Mouse (Mus musculus) heart, embryonic 15.5 days (tissue): ENCODE measurements at regions not wholly inside any gene's neighbourhood (a gene's known extent, or its start where the extent isn't known, plus 50 kb on each side); places are given as distances from the start of the nearest gene placed in this dataset.

ENCODE experiments used
- ATAC-seq: fragments of 200-750 bp; cut with Nextera tagmentation; replicated peaks from 2 replicates; pipeline ENCODE4 v1.8.0; 2017; ENCODE audit warnings: low read depth, moderate TSS enrichment; ENCODE audit not compliant: insufficient number of reproducible peaks, insufficient read depth, low FRiP score
- H3K27ac ChIP-seq: fragments of 300-500 bp; sonication (generic); 2 replicates; pipeline ENCODE4 v1.5.1; 2015; ENCODE audit warnings: mild to moderate bottlenecking, inconsistent platforms
- H3K27me3 ChIP-seq: fragments of 300-500 bp; sonication (generic); 2 replicates; pipeline ENCODE4 v1.6.1; 2015; ENCODE audit warnings: inconsistent platforms
- H3K36me3 ChIP-seq: fragments of 300-500 bp; sonication (generic); 2 replicates; pipeline ENCODE4 v1.6.1; 2015; ENCODE audit warnings: mild to moderate bottlenecking, inconsistent platforms
- H3K4me1 ChIP-seq: fragments of 300-500 bp; sonication (generic); replicated peaks from 2 replicates; pipeline ENCODE4 v1.6.1; 2015; ENCODE audit warnings: inconsistent platforms
- H3K4me2 ChIP-seq: fragments of 300-500 bp; sonication (generic); 2 replicates; pipeline ENCODE4 v1.6.1; 2015; ENCODE audit warnings: inconsistent platforms, mild to moderate bottlenecking, moderate library complexity
- H3K4me3 ChIP-seq: fragments of 300-500 bp; sonication (generic); 2 replicates; pipeline ENCODE4 v1.5.1; 2015; ENCODE audit warnings: mild to moderate bottlenecking, inconsistent platforms
- H3K9ac ChIP-seq: fragments of 300-500 bp; sonication (generic); 2 replicates; pipeline ENCODE4 v1.6.1; 2015; ENCODE audit warnings: mild to moderate bottlenecking, inconsistent platforms
- H3K9me3 ChIP-seq: fragments of 300-500 bp; sonication (generic); replicated peaks from 2 replicates; pipeline ENCODE4 v1.6.1; 2016; ENCODE audit warnings: inconsistent platforms
- WGBS: fragments of 180-500 bp; shearing (Covaris S2); methylation state at CpG from one replicate; pipeline ENCODE4 v1.1.7; 2015; ENCODE audit warnings: mixed read lengths; 5-methylcytosine and 5-hydroxymethylcytosine counted together

DNA sequence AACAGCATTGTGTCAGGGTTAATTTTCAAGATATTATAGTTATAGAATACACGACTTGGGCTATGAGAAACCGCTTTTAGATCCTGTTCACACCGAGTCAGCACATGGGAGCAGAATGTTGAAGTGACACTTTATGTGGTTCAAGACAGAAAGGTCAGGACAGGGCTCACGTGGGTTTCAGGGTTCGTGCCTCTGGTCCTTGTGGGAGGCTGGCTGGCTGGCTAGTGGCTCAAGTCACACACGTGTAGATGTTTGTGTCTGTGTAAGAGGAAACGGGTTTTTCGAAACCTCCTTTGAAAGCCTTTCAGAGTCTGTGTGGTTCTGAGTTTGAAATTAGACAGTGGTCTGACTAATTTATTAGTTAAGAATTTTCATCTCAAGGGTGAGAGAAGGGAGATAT lies 255.3 kb downstream of the Foxa2 start:
- no peak overlapping the region for H3K4me2 ChIP-seq
- ATAC-seq = no peak
- no peaks in the 10 kb centered on the region for H3K4me1 ChIP-seq
- no peaks in the 10 kb centered on the region for H3K36me3 ChIP-seq
- 73% methylated on average over 8 of the region's 8 CpGs for WGBS
- H3K9me3 ChIP-seq = no peaks in the 10 kb centered on the region
- no peak overlapping the region for H3K27ac ChIP-seq
- no peak overlapping the region for H3K4me3 ChIP-seq
- peaks cover 14% of the 10 kb centered on the region; the same call in 1 of the 2 replicates for H3K27me3 ChIP-seq
- no peak overlapping the region for H3K9ac ChIP-seq

DNA sequence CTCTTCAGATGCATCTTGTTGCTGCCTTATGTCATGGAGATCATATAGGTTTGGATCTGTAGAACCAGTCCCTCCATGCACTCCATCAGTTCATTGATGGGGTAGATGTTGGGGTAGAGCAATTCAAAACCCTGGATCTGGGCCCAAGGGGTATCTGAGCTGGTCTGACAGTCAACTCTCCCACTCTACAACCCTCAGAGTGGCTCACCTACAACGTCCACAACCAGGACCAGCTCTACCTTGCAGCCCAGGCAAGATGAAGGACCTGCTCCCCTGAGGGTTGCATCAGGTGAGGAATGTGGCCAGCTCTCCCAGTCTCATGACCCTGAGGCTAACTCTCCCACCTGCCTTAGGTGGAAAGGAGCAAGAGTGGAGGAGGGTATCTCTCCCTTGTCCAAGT lies 256.9 kb downstream of the Foxa2 start:
- 68% methylated on average over 1 of the region's 1 CpGs for WGBS
- Histone ChIP-seq H3K4me2 (no peak overlapping the region), H3K9ac (no peak overlapping the region), H3K4me3 (no peak overlapping the region), H3K9me3 (no peaks in the 10 kb centered on the region), H3K27me3 (peaks cover 14% of the 10 kb centered on the region; the same call in 1 of the 2 replicates), H3K4me1 (no peaks in the 10 kb centered on the region), H3K27ac (no peak overlapping the region), H3K36me3 (no peaks in the 10 kb centered on the region)
- no peak for ATAC-seq

DNA sequence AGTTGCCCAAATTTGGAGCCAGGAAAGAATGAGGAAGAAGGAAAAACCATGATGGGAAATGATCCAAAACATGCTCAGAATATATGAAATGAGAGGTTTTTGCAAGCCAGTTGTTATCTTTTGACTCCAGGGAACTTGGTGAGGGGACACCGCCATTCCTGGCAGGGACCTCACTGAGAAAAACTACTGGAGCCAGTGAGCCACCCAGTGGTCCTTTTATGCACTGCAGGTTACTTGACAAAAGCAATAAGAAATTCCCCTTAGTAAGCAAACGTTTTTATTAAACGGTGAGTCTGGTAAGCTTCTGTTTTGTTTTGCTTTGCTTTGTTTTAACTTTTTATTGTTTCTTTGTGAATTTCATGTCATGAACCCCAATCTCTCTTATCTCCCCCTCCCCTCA lies 257.5 kb downstream of the Foxa2 start:
- Histone ChIP-seq H3K27ac (no peak overlapping the region), H3K36me3 (no peaks in the 10 kb centered on the region), H3K27me3 (peaks cover 14% of the 10 kb centered on the region; the same call in 1 of the 2 replicates), H3K4me3 (no peak overlapping the region), H3K9ac (no peak overlapping the region), H3K4me1 (no peaks in the 10 kb centered on the region), H3K4me2 (no peak overlapping the region), H3K9me3 (no peaks in the 10 kb centered on the region)
- 9% methylated on average over 3 of the region's 3 CpGs for WGBS
- no peak for ATAC-seq

DNA sequence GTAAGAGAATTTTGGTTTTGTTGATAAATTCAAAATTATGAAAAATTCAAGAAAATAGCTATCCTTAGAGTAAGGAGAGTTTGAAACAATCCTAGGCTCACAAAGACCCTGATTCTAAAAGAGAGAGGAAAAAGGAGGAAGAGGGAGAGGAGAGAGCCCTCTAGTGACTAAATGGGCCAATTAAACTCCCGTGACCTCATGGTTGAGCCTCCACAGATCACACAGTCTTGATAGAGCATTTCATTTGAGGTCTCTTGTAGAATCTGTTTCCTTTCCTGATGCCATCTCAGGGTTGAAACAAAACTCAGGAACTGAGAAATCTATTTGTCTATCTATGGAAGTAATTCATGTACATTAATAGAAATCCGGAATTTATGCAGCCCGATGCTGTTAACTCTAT lies 258.8 kb downstream of the Foxa2 start:
- 71% methylated on average over 3 of the region's 3 CpGs for WGBS
- no peak overlapping the region for H3K27ac ChIP-seq
- peaks cover 14% of the 10 kb centered on the region; the same call in 1 of the 2 replicates for H3K27me3 ChIP-seq
- ATAC-seq = no peak
- H3K9me3 ChIP-seq = no peaks in the 10 kb centered on the region
- H3K4me2 ChIP-seq = no peak overlapping the region
- H3K9ac ChIP-seq = no peak overlapping the region
- no peaks in the 10 kb centered on the region for H3K36me3 ChIP-seq
- H3K4me3 ChIP-seq = no peak overlapping the region
- no peaks in the 10 kb centered on the region for H3K4me1 ChIP-seq

DNA sequence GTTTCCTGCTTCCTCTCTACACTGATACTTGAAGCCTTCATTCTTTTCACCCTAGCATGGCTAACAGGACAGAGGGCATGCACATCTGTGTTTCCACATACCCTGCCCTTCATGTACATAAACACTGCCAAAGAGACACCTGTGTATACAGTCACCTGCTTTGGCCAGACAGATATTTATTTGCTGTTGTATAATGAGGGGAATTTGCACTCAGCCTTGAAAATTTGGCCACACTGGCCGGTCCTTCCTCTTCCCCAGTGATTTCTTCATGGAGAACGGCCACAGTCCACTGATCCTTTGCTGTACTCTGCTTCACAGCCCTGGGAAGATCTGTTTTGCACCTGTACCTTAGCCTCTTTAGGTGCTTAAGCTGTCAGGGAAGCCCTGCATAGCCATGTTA lies 264.3 kb downstream of the Foxa2 start:
- H3K4me2 ChIP-seq = no peak overlapping the region
- no peaks in the 10 kb centered on the region for H3K4me1 ChIP-seq
- no peak overlapping the region for H3K9ac ChIP-seq
- ATAC-seq = no peak
- no peaks in the 10 kb centered on the region for H3K27me3 ChIP-seq
- no peaks in the 10 kb centered on the region for H3K9me3 ChIP-seq
- H3K36me3 ChIP-seq = no peaks in the 10 kb centered on the region
- WGBS = 73% methylated on average over 2 of the region's 2 CpGs
- no peak overlapping the region for H3K4me3 ChIP-seq
- no peak overlapping the region for H3K27ac ChIP-seq

DNA sequence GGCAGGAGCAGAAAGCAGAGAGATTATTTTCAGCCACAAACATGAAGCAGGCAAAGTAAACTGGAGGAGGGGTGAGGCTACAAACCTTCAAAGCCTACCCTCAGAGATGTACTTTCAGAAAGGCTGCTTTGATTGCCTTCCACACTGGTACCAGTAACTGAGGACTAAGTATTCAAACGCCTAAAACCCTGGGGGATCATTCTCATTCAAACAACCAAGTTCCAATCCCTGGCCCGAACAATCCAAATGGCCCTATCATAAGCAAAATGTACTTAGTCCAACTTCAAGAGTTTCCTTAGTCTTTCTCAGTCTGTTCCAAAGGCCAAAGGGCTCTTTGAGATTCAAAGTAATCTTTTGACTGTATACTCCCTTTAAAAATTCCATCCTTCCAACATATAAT lies 270.5 kb downstream of the Foxa2 start:
- ATAC-seq = no peak
- H3K9me3 ChIP-seq = no peaks in the 10 kb centered on the region
- no peaks in the 10 kb centered on the region for H3K36me3 ChIP-seq
- H3K9ac ChIP-seq = no peak overlapping the region
- no peak overlapping the region for H3K4me2 ChIP-seq
- no peaks in the 10 kb centered on the region for H3K27me3 ChIP-seq
- 62% methylated on average over 2 of the region's 2 CpGs for WGBS
- no peak overlapping the region for H3K4me3 ChIP-seq
- no peak overlapping the region for H3K27ac ChIP-seq
- H3K4me1 ChIP-seq = no peaks in the 10 kb centered on the region

DNA sequence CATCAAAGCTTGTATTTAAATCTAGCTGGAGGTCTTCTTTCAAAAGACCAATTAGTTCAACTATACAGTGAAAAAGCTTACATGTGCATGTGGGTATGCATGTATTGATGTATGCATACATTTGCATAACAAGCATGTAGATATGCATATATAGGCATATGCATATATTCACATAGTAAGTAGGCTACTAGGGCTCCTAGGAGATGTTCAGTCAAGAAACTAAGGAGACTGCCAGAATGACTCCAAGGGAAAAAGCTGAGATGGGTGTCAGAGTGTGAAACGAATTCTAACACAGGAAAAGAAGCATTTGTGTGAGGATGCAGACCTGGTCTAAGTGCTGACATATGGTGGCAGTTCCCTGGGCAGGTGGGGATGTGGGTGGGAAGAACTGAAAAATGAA lies 274.2 kb downstream of the Foxa2 start:
- 36% methylated on average over 1 of the region's 1 CpGs for WGBS
- Histone ChIP-seq H3K36me3 (no peaks in the 10 kb centered on the region), H3K27me3 (no peaks in the 10 kb centered on the region), H3K4me1 (no peaks in the 10 kb centered on the region), H3K9me3 (no peaks in the 10 kb centered on the region), H3K27ac (no peak overlapping the region), H3K4me2 (no peak overlapping the region), H3K9ac (no peak overlapping the region), H3K4me3 (no peak overlapping the region)
- ATAC-seq = no peak

DNA sequence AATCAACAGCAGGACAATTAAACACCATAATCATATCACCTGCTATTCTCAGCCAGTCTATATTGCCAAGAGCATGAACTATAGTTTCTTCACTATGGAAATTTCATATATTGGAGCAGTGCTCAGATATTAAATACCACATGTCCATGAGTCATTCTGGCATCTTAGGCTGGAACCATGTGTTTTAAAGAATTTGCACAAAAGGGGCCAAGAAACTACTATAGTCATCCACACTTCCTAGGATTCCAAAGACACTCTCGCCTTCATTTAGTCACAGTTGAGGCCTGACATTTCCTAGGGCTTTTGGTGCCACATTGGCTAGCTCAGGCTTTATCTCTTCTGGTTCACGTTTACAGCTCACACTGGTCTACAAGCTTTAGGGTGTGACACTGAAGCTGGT lies 293.7 kb downstream of the Foxa2 start:
- Histone ChIP-seq H3K4me2 (no peak overlapping the region), H3K27ac (no peak overlapping the region), H3K4me1 (no peaks in the 10 kb centered on the region), H3K27me3 (no peaks in the 10 kb centered on the region), H3K9me3 (no peaks in the 10 kb centered on the region), H3K36me3 (no peaks in the 10 kb centered on the region), H3K4me3 (no peak overlapping the region), H3K9ac (no peak overlapping the region)
- WGBS = 47% methylated on average over 2 of the region's 2 CpGs
- ATAC-seq = no peak

DNA sequence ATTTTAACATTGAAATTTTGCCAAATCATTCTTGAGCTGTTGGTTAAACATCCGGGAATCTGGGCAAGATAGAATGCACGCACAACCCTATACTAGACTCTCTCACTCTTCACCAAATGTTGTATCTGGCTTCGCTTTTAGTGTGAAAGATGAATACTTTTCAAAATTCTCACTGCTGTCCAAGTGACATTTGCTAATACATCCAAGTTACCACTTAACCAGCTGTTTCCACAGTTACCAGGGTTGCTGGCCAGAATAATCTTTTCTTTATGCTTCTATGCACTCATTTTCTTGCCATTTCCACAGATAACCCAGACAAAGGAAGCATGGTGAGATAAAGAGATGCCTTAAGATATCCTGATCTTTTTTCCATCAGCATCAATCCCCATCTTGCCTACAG lies 294.9 kb downstream of the Foxa2 start:
- H3K4me3 ChIP-seq = no peak overlapping the region
- H3K27me3 ChIP-seq = no peaks in the 10 kb centered on the region
- H3K4me2 ChIP-seq = no peak overlapping the region
- H3K9ac ChIP-seq = no peak overlapping the region
- WGBS = 69% methylated on average over 3 of the region's 3 CpGs
- no peak overlapping the region for H3K27ac ChIP-seq
- no peaks in the 10 kb centered on the region for H3K36me3 ChIP-seq
- no peaks in the 10 kb centered on the region for H3K4me1 ChIP-seq
- no peak for ATAC-seq
- H3K9me3 ChIP-seq = no peaks in the 10 kb centered on the region

DNA sequence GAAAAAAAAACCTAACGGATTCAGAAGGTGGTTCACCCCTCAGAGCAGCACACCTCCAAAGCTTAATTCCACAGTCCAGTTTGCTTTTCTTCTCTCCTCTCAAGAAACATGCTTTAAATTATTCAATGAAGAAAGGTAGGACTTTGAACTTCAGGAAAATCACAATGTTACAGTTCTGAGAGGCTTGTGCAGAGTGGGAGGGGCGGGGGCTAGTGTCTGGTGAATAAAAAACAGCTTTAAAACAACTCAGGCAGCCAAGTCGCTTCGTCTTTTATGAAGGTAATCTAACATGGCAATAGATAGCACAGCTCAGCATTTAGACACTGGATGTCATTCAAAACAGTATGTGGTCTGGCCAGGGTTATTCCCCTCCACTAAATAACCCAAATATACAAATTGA lies 298.8 kb downstream of the Foxa2 start:
- WGBS = 51% methylated on average over 4 of the region's 4 CpGs
- no peak overlapping the region for H3K27ac ChIP-seq
- no peak for ATAC-seq
- no peaks in the 10 kb centered on the region for H3K9me3 ChIP-seq
- H3K4me3 ChIP-seq = no peak overlapping the region
- H3K36me3 ChIP-seq = no peaks in the 10 kb centered on the region
- H3K4me2 ChIP-seq = no peak overlapping the region
- H3K4me1 ChIP-seq = no peaks in the 10 kb centered on the region
- no peak overlapping the region for H3K9ac ChIP-seq
- H3K27me3 ChIP-seq = no peaks in the 10 kb centered on the region

DNA sequence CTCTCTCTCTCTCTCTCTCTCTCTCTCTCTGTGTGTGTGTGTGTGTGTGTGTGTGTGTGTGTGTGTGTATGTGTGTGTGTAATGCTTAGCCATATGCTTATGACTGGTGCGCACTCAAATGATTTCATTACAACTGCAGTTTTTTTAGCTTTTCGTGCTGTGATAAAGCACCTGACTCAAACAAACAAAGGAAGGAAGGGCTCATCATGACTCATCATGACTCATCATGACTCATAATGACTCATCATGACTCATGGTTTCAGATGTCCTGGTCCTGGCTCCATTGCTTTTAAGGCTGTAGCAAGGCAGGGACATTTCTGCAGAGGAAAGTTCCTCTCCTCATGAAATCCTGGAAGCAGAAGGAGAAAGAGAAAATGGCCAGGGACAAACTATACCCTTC lies 302.9 kb downstream of the Foxa2 start:
- no peaks in the 10 kb centered on the region for H3K4me1 ChIP-seq
- no peak overlapping the region for H3K4me2 ChIP-seq
- WGBS = 68% methylated on average over 2 of the region's 2 CpGs
- no peaks in the 10 kb centered on the region for H3K27me3 ChIP-seq
- H3K27ac ChIP-seq = no peak overlapping the region
- H3K9ac ChIP-seq = no peak overlapping the region
- no peaks in the 10 kb centered on the region for H3K9me3 ChIP-seq
- ATAC-seq = no peak
- H3K4me3 ChIP-seq = no peak overlapping the region
- H3K36me3 ChIP-seq = no peaks in the 10 kb centered on the region

DNA sequence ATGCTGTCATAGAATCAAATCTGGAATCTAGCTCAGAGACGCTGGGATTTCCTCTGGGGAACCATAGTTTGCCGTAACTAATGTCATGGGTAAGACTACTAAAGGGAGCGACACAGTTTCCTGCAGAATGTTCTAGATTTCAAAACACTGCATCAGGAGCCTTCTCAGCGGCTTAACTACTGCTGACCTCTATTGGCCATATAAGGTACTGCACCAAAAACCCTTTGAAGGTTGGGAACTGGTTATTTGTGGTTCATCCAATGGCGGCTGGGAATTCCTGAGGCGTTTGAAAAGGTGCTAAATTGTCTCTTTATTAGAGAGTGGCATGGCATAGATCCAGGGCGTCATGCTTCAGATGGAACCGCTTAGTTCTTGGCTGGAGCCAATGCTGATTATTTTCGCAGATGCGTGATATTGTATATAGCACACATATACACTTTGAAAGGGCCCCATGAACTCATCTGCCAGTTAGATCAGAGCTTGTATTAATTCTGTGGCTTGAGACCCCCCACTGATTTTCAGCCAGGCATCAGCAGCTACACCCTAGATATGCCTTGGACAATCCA lies 308.4 kb downstream of the Foxa2 start:
- Histone ChIP-seq H3K36me3 (no peaks in the 10 kb centered on the region), H3K4me2 (no peak overlapping the region), H3K9ac (no peak overlapping the region), H3K4me3 (no peak overlapping the region), H3K9me3 (no peaks in the 10 kb centered on the region), H3K27me3 (no peaks in the 10 kb centered on the region), H3K4me1 (no peaks in the 10 kb centered on the region), H3K27ac (no peak overlapping the region)
- ATAC-seq = no peak
- WGBS = 33% methylated on average over 10 of the region's 10 CpGs
